Mouse (Mus musculus) T-helper 1 cell (primary cell): ENCODE results near the gene Vmn2r31.

Source experiments
- in situ Hi-C: fragments of 300-600 bp; cut with MboI, MseI; formaldehyde crosslinking; loops from one replicate; pipeline ENCODE4 v1.15.1; 2025; ENCODE audit warnings: high pct_unique_total_duplicates

Vmn2r31 gene

DNA sequence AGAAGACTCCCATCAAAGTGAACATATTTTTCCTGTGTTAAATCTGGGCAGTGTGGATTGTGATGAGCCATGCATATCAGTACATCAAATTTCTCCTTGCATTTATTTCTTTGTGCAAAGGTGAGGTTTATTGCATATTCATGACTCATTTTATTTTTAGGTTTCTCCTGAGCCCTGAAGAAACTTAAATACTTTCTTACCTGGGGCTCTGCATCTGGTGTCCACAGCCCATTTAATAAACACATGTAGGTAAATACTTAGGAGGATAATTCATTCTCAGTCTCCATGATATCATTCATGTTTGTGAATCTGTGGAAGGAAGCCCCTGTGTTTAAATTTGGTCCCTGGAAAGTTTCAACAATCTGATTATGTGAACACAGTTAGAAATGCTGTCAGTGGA, at the start of gene Vmn2r31:
Gene Vmn2r31 (minus strand): TSS at position 101 of the 400 bp plus-strand sequence.
- in situ Hi-C loops, result loop anchor here (10.0 kb wide), 1 partner anchor 1705 kb away; no protein-coding TSS in a partner anchor

DNA sequence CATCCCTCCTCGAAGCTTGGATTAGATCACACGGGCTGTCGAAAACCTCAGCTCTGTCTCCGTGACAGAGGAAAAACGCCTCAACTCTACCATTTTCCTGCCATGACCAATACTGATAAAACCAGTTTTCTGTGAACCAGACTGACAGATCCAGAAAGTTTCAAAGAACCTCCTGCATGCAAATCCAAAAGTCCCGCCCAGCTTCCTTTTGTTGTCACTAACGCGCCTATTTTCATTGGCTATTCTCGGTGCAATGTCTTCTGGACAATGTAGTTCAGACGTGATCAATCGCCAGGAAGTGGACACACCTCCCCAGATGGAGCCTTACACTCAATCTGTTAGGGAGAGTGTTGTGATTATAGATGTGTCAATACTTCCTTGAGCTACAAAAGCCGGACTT, 25.1 kb downstream of the Vmn2r31 start, which contains the start of gene Gm45783:
Gene Gm45783 (minus strand): TSS at position 143 of the 400 bp plus-strand sequence.
- in situ Hi-C loops, result loop anchor here (5.0 to 10.0 kb wide), 3 partner anchors 168 to 1690 kb away; no protein-coding TSS in a partner anchor

DNA sequence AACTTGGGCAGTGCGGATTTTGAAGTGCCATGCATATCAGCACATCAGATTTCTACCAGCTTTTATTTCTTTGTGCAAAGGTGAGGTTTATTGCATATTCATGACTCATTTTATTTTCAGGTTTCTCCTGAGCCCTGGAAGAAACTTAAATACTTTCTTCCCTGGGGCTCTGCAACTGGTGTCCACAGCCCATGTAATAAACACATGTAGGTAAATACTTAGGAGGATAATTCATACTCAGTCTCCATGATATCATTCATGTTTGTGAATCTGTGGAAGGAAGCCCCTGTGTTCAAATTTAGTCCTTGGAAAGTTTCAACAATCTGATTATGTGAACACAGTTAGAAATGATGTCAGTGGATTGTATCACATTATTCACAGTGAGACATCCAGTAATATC, 62.0 kb downstream of the Vmn2r31 start, which contains the start of gene Vmn2r30:
Gene Vmn2r30 (minus strand): TSS at position 101 of the 400 bp plus-strand sequence.
- in situ Hi-C loops, result loop anchor here (10.0 kb wide), 1 partner anchor 707 kb away; no protein-coding TSS in a partner anchor
